Mouse (Mus musculus) kidney, adult 2 months (tissue): ENCODE data around the gene Foxn3.

ENCODE experiments used
- CTCF ChIP-seq: fragments of 200-500 bp; conservative IDR thresholded peaks from 2 replicates; pipeline ENCODE4 v1.5.1; 2011; ENCODE audit warnings: low read depth, mild to moderate bottlenecking, control low read depth, low read length, moderate library complexity, mixed read lengths; ENCODE audit not compliant: insufficient read depth, insufficient read length
- POLR2A ChIP-seq: fragments of 200-500 bp; IDR thresholded peaks from one replicate; pipeline ENCODE4 v1.6.1; 2011; ENCODE audit warnings: low read depth, low read length, control low read depth

- no peak for TF ChIP-seq CTCF
- TF ChIP-seq POLR2A, result no peak
Measured at GRCm38 (mm10) chr12:99473406-99474133, 89.8 kb downstream of the Foxn3 start.
